Mouse (Mus musculus) hindbrain, postnatal 0 days (tissue): ENCODE measurements at regions not wholly inside any gene's neighbourhood (a gene's known extent, or its start where the extent isn't known, plus 50 kb on each side); places are given as distances from the start of the nearest gene placed in this dataset.

ENCODE experiments used
- ATAC-seq: fragments of 200-750 bp; cut with Nextera tagmentation; 2 replicates; pipeline ENCODE4 v1.8.0; 2017; ENCODE audit warnings: mild to moderate bottlenecking, moderate TSS enrichment, moderate library complexity
- DNase-seq: peaks from one replicate; pipeline ENCODE4 v3.0.0-alpha.2; 2015; ENCODE audit warnings: low spot score
- H3K27ac ChIP-seq: fragments of 300-500 bp; sonication (generic); 2 replicates; pipeline ENCODE4 v1.5.1; 2014; ENCODE audit warnings: mild to moderate bottlenecking
- H3K27me3 ChIP-seq: fragments of 300-500 bp; sonication (generic); 2 replicates; pipeline ENCODE4 v1.6.1; 2014; ENCODE audit warnings: low read length, mixed read lengths; ENCODE audit not compliant: insufficient read depth
- H3K36me3 ChIP-seq: fragments of 300-500 bp; sonication (generic); 2 replicates; pipeline ENCODE4 v1.6.1; 2014; ENCODE audit warnings: low read length, mixed read lengths; ENCODE audit not compliant: insufficient read depth
- H3K4me1 ChIP-seq: fragments of 300-500 bp; sonication (generic); 2 replicates; pipeline ENCODE4 v1.6.1; 2014; ENCODE audit warnings: antibody characterized with exemption, low read length, mixed read lengths; ENCODE audit not compliant: insufficient read depth
- H3K4me2 ChIP-seq: fragments of 300-500 bp; sonication (generic); 2 replicates; pipeline ENCODE4 v1.6.1; 2014; ENCODE audit warnings: low read depth, mild to moderate bottlenecking, low read length, moderate library complexity, mixed read lengths
- H3K4me3 ChIP-seq: fragments of 300-500 bp; sonication (generic); 2 replicates; pipeline ENCODE4 v1.5.1; 2014; ENCODE audit warnings: low read length
- H3K9ac ChIP-seq: fragments of 300-500 bp; sonication (generic); replicated peaks from 2 replicates; pipeline ENCODE4 v1.6.1; 2014; ENCODE audit warnings: mild to moderate bottlenecking, low read length, moderate library complexity, mixed read lengths
- H3K9me3 ChIP-seq: fragments of 300-500 bp; sonication (generic); 2 replicates; pipeline ENCODE4 v1.6.1; 2016; ENCODE audit warnings: low read length, mixed read lengths
- CTCF ChIP-seq: IDR thresholded peaks from 2 replicates; pipeline ENCODE4 v1.5.1; 2016; ENCODE audit warnings: antibody characterized with exemption, control low read depth, low read depth
- WGBS: fragments of 180-500 bp; shearing (Covaris S2); extraction: QIAGEN DNeasy Blood & Tissue Kit; methylation state at CpG from one replicate; pipeline ENCODE4 v1.1.7; 2014; 5-methylcytosine and 5-hydroxymethylcytosine counted together

DNA sequence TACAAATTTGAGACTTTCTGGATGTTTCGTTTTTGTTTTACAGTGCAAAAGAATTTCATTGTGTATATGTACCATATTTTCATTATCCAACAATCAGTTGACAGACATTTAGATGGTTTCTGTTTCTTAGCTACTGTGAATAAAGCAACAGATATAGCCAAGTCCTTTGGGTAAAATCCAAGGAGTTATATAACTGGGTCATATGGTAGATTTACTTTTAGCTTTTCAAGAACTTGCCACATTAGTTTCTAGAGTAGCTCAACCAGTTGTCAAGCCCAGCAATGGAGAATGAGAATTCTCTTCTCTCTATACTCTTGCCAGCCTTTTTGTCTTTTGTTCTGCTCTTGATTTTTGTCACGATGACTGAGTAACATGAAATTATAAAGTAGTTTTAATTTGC is 111.3 kb upstream of the Asb5 start:
- ATAC-seq (no peak), DNase-seq (no peak)
- no peaks in the 10 kb centered on the region for H3K9me3 ChIP-seq
- H3K4me1 ChIP-seq: no peaks in the 10 kb centered on the region
- H3K27me3 ChIP-seq: no peaks in the 10 kb centered on the region
- H3K27ac ChIP-seq: no peak overlapping the region
- no peak overlapping the region for H3K4me3 ChIP-seq
- no peak overlapping the region for H3K9ac ChIP-seq
- no peak for TF ChIP-seq CTCF
- no peaks in the 10 kb centered on the region for H3K36me3 ChIP-seq
- no peak overlapping the region for H3K4me2 ChIP-seq
- 83% methylated on average over 2 of the region's 2 CpGs for WGBS

DNA sequence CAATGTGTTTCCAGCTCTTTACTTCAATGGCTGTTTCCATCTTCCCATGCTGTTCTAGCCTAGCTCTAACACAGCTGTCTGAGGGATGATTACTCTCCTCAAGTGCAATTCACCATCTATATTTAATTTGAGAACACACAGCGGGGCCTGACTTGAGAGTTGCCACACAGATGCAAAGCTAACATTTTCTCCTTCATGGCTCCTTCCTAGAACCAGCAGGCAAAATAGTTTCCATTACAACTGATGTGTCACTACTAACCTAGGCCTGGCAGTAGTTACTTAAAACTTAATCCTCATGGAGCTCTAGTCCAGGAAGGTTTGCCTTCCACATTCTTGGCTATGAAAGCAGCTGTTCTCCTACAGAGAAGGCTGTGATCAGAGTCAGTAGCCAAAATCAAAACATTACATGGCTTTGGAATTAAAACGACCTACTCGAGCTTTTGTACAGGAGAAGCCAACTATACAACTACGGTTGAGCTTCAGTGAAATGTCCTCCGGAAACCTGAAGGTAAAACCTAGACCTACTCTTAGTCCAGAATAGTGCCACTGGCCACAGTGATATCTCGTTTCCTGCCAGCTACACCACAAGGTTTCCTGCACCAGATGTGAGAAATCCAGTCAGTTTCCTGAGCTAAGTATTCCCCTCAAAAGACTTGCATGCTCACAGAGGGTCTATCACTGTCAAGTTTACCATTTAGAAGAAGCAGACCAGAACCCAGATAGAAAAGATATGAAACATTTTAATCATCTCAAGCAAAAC is 108.9 kb upstream of the Asb5 start:
- Histone ChIP-seq H3K9me3 (no peaks in the 10 kb centered on the region), H3K9ac (no peak overlapping the region), H3K27ac (no peak overlapping the region), H3K4me2 (no peak overlapping the region), H3K36me3 (no peaks in the 10 kb centered on the region), H3K4me1 (no peaks in the 10 kb centered on the region), H3K27me3 (no peaks in the 10 kb centered on the region), H3K4me3 (no peak overlapping the region)
- TF ChIP-seq CTCF: no peak
- DNase-seq (no peak), ATAC-seq (no peak)
- WGBS: 81% methylated on average over 6 of the region's 6 CpGs

DNA sequence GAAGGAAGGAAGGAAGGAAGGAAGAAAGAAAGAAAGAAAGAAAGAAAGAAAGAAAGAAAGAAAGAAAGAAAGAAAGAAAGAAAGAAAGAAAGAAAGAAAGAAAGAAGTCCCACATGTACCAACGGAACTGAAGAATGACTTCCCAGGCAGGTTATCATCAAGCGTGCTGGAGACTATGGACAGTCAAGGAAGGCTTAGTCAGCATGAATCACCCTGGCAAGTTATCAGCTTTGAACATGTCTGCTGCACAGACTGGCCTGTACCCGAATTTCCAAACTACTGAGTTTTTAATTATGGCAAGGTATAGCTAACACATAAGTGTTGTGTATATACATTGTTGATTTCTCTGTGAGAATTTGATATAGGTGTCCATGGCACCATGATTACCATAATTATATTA is 104.3 kb upstream of the Asb5 start:
- H3K4me2 ChIP-seq: no peak overlapping the region
- H3K27ac ChIP-seq: no peak overlapping the region
- no peaks in the 10 kb centered on the region for H3K4me1 ChIP-seq
- no peaks in the 10 kb centered on the region for H3K9me3 ChIP-seq
- DNase-seq (no peak), ATAC-seq (no peak)
- 95% methylated on average over 3 of the region's 3 CpGs for WGBS
- H3K4me3 ChIP-seq: no peak overlapping the region
- no peak overlapping the region for H3K9ac ChIP-seq
- no peaks in the 10 kb centered on the region for H3K36me3 ChIP-seq
- no peak for TF ChIP-seq CTCF
- no peaks in the 10 kb centered on the region for H3K27me3 ChIP-seq

DNA sequence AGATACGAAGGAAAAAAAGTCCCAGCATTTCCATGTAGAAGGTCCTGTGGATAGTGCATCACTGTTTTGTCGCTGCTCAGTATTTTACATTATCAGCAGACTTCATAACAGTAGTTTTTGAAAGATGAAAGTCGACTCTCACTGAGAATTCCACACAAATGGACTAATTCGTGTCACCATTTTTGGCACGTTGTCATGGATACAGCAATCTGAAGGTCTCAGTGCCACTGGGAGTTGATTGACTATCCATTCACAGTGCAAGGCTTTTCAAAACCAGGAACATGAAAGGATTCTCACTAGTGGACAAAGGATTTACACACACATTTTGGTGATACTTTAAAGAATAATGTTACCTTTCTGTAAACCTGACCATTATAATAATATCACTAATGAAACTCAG is 93.7 kb upstream of the Asb5 start:
- Histone ChIP-seq H3K4me2 (no peak overlapping the region), H3K4me1 (no peaks in the 10 kb centered on the region), H3K27me3 (no peaks in the 10 kb centered on the region), H3K9ac (no peak overlapping the region), H3K27ac (no peak overlapping the region), H3K4me3 (no peak overlapping the region), H3K36me3 (no peaks in the 10 kb centered on the region), H3K9me3 (no peaks in the 10 kb centered on the region)
- WGBS: 47% methylated on average over 5 of the region's 5 CpGs
- DNase-seq (peak; percentile 41), ATAC-seq (no peak)
- TF ChIP-seq CTCF: no peak

DNA sequence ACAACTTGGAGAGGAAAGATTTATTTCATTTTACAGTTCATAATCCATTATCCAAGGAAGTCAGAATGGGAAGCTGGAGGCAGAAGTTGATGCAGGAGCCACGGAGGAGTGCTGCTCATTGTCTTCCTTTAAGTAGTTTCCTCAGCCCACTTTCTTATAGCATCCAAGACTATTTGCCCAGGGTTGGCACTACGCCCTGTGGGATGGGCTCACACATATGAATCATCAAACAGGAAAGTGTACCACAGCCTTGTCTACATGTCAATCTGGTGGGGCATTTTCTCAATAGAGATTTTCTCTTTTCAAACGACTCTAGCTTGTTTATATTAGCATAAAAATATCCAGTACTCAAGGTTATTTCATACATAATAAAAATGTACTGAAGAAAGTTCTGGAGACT is 88.2 kb upstream of the Asb5 start:
- Histone ChIP-seq H3K36me3 (no peaks in the 10 kb centered on the region), H3K4me2 (no peak overlapping the region), H3K9ac (no peak overlapping the region), H3K9me3 (no peaks in the 10 kb centered on the region), H3K4me1 (no peaks in the 10 kb centered on the region), H3K4me3 (no peak overlapping the region), H3K27ac (no peak overlapping the region), H3K27me3 (no peaks in the 10 kb centered on the region)
- no peak for TF ChIP-seq CTCF
- 74% methylated on average over 3 of the region's 3 CpGs for WGBS
- DNase-seq (no peak), ATAC-seq (no peak)

DNA sequence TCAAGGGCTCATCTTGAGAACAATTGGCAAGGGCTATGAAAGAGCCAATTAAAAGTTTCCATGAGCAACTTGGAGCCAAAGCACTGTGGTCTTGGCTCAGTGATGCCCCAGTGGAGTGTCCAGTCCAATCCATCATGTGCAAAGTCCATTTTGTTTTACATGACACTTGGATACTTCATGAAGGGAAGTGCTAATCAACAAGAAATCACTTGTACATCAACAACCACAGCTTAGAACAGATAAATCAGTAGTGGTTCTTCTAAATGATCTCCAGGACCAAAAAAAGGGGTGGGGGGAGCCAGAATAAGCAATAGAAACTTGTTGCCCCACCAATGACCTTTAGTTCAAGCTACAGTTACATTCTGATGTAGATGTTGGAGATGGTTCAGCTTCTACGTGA is 87.0 kb upstream of the Asb5 start:
- Histone ChIP-seq H3K36me3 (no peaks in the 10 kb centered on the region), H3K27me3 (no peaks in the 10 kb centered on the region), H3K27ac (no peak overlapping the region), H3K4me1 (no peaks in the 10 kb centered on the region), H3K9ac (no peak overlapping the region), H3K9me3 (no peaks in the 10 kb centered on the region), H3K4me3 (no peak overlapping the region), H3K4me2 (no peak overlapping the region)
- DNase-seq (no peak), ATAC-seq (no peak)
- WGBS: 88% methylated on average over 1 of the region's 1 CpGs
- TF ChIP-seq CTCF: no peak

DNA sequence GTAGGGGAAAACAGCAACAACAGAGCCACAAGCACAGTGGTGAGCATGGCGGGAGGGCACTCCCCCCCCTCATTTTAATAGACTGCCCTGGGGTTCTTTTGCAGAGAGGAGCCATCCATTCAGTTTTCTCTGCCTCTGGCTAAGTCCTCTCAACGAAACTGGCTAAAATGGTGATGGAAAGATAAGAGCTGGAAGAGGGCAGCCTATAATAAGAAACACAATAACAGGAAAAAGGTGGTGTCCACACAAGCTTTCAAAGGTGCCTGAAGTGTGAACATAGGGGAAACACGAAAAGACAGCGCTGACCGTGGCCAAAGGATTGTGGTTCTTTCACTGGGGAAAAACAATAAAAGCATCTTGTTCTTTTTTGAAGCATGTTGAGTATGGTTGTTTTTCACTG is 83.0 kb upstream of the Asb5 start:
- H3K36me3 ChIP-seq: no peaks in the 10 kb centered on the region
- WGBS: 9% methylated on average over 5 of the region's 5 CpGs
- DNase-seq (no peak), ATAC-seq (no peak)
- no peak overlapping the region for H3K27ac ChIP-seq
- H3K9me3 ChIP-seq: no peaks in the 10 kb centered on the region
- H3K4me3 ChIP-seq: no peak overlapping the region
- no peaks in the 10 kb centered on the region for H3K27me3 ChIP-seq
- H3K9ac ChIP-seq: no peak overlapping the region
- TF ChIP-seq CTCF: no peak
- no peak overlapping the region for H3K4me2 ChIP-seq
- H3K4me1 ChIP-seq: no peaks in the 10 kb centered on the region
